Mouse (Mus musculus): ENCODE measurements around the gene Mbip.

- no peak for TF ChIP-seq CTCF (IDR thresholded peaks at IDR 0.05; ENCODE audit: borderline replicate concordance, insufficient read depth, low read depth, low read length)
- no peak for TF ChIP-seq POLR2A (IDR thresholded peaks at IDR 0.05; ENCODE audit: borderline replicate concordance, insufficient read depth, low read length)
Measured at GRCm38 (mm10) chr12:56299610-56300009, 46.1 kb downstream of the Mbip start.

All from cerebellum, adult 2 months (tissue).